In the genomic region with DNA sequence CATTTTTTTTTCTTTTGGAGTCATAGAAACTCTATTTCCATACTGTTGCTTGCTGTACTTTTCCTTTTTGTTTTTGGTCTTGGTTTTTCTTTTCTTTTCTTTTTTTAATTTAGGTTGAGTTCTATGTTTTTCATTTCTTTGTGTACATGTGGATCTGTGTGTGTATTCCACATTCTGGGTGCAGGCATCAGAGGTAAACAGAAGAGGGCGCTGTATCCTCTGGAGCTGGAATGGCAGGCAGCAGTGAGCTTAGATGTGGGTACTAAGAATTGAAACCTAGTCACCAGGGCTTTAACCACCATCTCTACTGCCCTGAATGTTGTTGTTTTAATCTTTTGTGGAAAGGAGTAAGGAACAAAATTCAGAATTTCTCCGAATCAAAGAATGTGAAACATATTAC, we compare ENCODE assay signal across 22 mouse cellular contexts.
DNase-seq lines count a peak whose midpoint lies in the region; ATAC-seq and TF ChIP-seq lines count a peak whose summit lies in the region.
"Had no signal": no experiment of that assay in that cellular context is flagged by ENCODE, and none has a peak within 500 bp of the region (broad histone marks: within the 10 kb centered on the region; RNA-seq: fewer than 3 reads in every experiment).

No protein-coding gene starts in this region.

- ATAC-seq in lung, embryonic 14.5 days (ENCODE audit: insufficient read depth): no peak
- no peak for ATAC-seq in granulocyte monocyte progenitor cell, adult 5-6 weeks (replicated peaks; ENCODE audit: poor library complexity, severe bottlenecking)
- ATAC-seq: forebrain, embryonic 14.5 days; hindbrain, postnatal 0 days; intestine, embryonic 16.5 days; Patski had no signal

- peaks cover 2% of the 10 kb centered on the region for H3K4me1 ChIP-seq in heart, adult 2 months (ENCODE audit: control insufficient read depth, insufficient read depth, low read length)
- H3K4me1 ChIP-seq in lung, embryonic 14.5 days (ENCODE audit: insufficient read depth): no peaks in the 10 kb centered on the region
- no peaks in the 10 kb centered on the region for H3K4me1 ChIP-seq in lung, adult 2 months (ENCODE audit: control insufficient read depth, insufficient read depth, low read length)
- H3K4me1 ChIP-seq: embryonic facial prominence, embryonic 15.5 days; heart, embryonic 13.5 days; hindbrain, embryonic 13.5 days had no signal

- no peak overlapping the region for H3K4me3 ChIP-seq in heart, adult 2 months
- H3K4me3 ChIP-seq in lung, embryonic 14.5 days (ENCODE audit: low read depth, low read length): no peak overlapping the region
- no peak overlapping the region for H3K4me3 ChIP-seq in lung, adult 2 months (replicated peaks; ENCODE audit: extremely low read depth, low read depth, low read length)
- H3K4me3 ChIP-seq: embryonic facial prominence, embryonic 15.5 days; erythroblast, embryonic 14.5 days; forebrain, embryonic 10.5 days; heart, embryonic 13.5 days; hindbrain, embryonic 13.5 days had no signal

- TF ChIP-seq POLR2A in heart, adult 2 months (IDR thresholded peaks at IDR 0.05; ENCODE audit: insufficient read depth, low read depth, low read length): no peak
- TF ChIP-seq POLR2A in lung, adult 2 months (IDR thresholded peaks at IDR 0.05; ENCODE audit: borderline replicate concordance, extremely low read depth, low read depth, low read length): no peak

- intact Hi-C loops in heart, adult 2 months (cut with DNase I): loop anchor here (5.0 kb wide), 1 partner anchor 141 kb away; no protein-coding TSS in a partner anchor
- intact Hi-C loops in heart, postnatal 36 days (cut with DNase I): no loop called here

- H3K27me3 ChIP-seq in heart, adult 2 months (ENCODE audit: control insufficient read depth, insufficient read depth, low read length): no peaks in the 10 kb centered on the region
- H3K27me3 ChIP-seq in lung, embryonic 14.5 days (ENCODE audit: insufficient read depth, low read length): no peaks in the 10 kb centered on the region
- H3K27me3 ChIP-seq: CH12.LX; embryonic facial prominence, embryonic 15.5 days; heart, embryonic 13.5 days; hindbrain, embryonic 13.5 days; Patski had no signal

- no peak overlapping the region for H3K4me2 ChIP-seq in lung, embryonic 14.5 days
- H3K4me2 ChIP-seq: embryonic facial prominence, embryonic 15.5 days; heart, embryonic 13.5 days; hindbrain, embryonic 13.5 days had no signal

- TF ChIP-seq EP300 in heart, adult 2 months (IDR thresholded peaks at IDR 0.05; ENCODE audit: insufficient read depth, low read depth, low read length): no peak

- H3K79me2 ChIP-seq in heart, adult 2 months (replicated peaks; ENCODE audit: control insufficient read depth, insufficient read depth, low read length): no peaks in the 10 kb centered on the region

- no peak for DNase-seq in heart, adult 2 months
- DNase-seq in heart, postnatal 36 days: no peak
- DNase-seq in lung, embryonic 14.5 days: no peak
- DNase-seq in lung, adult 2 months: no peak
- DNase-seq in ES-CJ7 (ENCODE audit: low read depth, low spot score): peak; percentile 36
- no peak for DNase-seq in cerebellum, postnatal 14 days
- DNase-seq: adrenal gland, adult 8-10 months; adrenal gland, postnatal 36 days; cerebellum, adult 2 months; cerebellum, postnatal 10 days; embryo, embryonic 11 days had no signal

- peak; percentile 22 for TF ChIP-seq CTCF in heart, adult 2 months (IDR thresholded peaks at IDR 0.05)
- TF ChIP-seq CTCF in lung, embryonic 14.5 days (IDR thresholded peaks at IDR 0.05; ENCODE audit: low read depth): peak; percentile 16; the same call in 1 of the 2 replicates
- no peak for TF ChIP-seq CTCF in lung, adult 2 months (IDR thresholded peaks at IDR 0.05; ENCODE audit: insufficient read depth, low read length)

- H3K9me3 ChIP-seq in lung, embryonic 14.5 days (ENCODE audit: low read depth, low read length): no peaks in the 10 kb centered on the region
- H3K9me3 ChIP-seq: embryonic facial prominence, embryonic 15.5 days; forebrain, embryonic 10.5 days; heart, embryonic 13.5 days; hindbrain, embryonic 13.5 days had no signal

- 85% methylated on average over 2 of the region's 2 CpGs for WGBS in heart, adult 2 months
- 80% methylated on average over 2 of the region's 2 CpGs for WGBS in lung, embryonic 14.5 days
- 83% methylated on average over 2 of the region's 2 CpGs for WGBS in lung, adult 2 months

- H3K9ac ChIP-seq in heart, adult 2 months (ENCODE audit: low read depth, low read length): no peak overlapping the region
- H3K9ac ChIP-seq in lung, embryonic 14.5 days: no peak overlapping the region
- H3K9ac ChIP-seq: embryonic facial prominence, embryonic 15.5 days; heart, embryonic 13.5 days; hindbrain, embryonic 13.5 days had no signal

- no peaks in the 10 kb centered on the region for H3K36me3 ChIP-seq in heart, adult 2 months (ENCODE audit: control insufficient read depth, insufficient read depth, low read length)
- no peaks in the 10 kb centered on the region for H3K36me3 ChIP-seq in lung, embryonic 14.5 days (ENCODE audit: insufficient read depth)
- H3K36me3 ChIP-seq: embryonic facial prominence, embryonic 15.5 days; forebrain, embryonic 10.5 days; heart, embryonic 13.5 days; hindbrain, embryonic 13.5 days had no signal

- no peak overlapping the region for H3K27ac ChIP-seq in heart, adult 2 months
- no peak overlapping the region for H3K27ac ChIP-seq in lung, embryonic 14.5 days (ENCODE audit: low read depth)
- H3K27ac ChIP-seq: embryonic facial prominence, embryonic 15.5 days; forebrain, embryonic 10.5 days; heart, embryonic 13.5 days; hindbrain, embryonic 13.5 days; hindbrain, postnatal 0 days had no signal
